Mouse (Mus musculus): ENCODE data around the gene Tunar. TPM values are rescaled to one million over a fixed set of nuclear protein-coding genes. Genes with fewer than 3 reads are reported as not detected.

The Tunar gene
- polyA plus RNA-seq, 1 experiment from 2014 or later = 0.33 TPM

DNA sequence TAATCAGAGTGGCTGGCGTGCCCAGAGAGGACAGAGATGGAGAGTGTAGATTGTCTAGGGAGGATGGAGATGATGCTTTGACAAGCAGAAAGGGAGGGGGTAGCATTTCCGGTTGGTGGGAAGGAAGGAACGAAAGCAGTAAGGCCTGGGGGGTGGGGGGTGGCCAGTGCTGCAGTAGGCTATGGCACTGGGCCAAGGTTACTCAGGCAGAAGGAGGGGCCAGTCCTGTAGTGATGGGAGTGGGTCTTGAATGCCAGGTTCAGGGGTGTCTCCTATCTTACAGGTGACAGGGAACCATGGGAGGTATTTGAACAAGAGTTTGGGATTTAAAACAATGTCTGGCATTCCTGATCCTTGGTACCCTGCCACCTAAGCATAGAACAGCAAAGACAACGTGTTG lies 13.2 kb downstream of the Tunar start:
- DNase-seq (ENCODE audit: extremely low spot score, low spot score) = no peak
- WGBS = 89% methylated on average over 4 of the region's 4 CpGs
- Histone ChIP-seq H3K36me3 (replicated peaks) (no peaks in the 10 kb centered on the region), H3K27me3 (ENCODE audit: poor library complexity, severe bottlenecking) (no peaks in the 10 kb centered on the region), H3K27ac (no peak overlapping the region), H3K9me3 (no peaks in the 10 kb centered on the region), H3K4me1 (peaks cover 10% of the 10 kb centered on the region), H3K4me3 (no peak overlapping the region)

GRCm38 (mm10) chr12:105347261-105347660 lies 13.6 kb downstream of the Tunar start:
- H3K27me3 ChIP-seq (ENCODE audit: poor library complexity, severe bottlenecking) = no peaks in the 10 kb centered on the region
- H3K27ac ChIP-seq = no peak overlapping the region
- H3K9me3 ChIP-seq = no peaks in the 10 kb centered on the region
- H3K36me3 ChIP-seq (replicated peaks) = no peaks in the 10 kb centered on the region
- WGBS = 91% methylated on average over 13 of the region's 13 CpGs
- H3K4me1 ChIP-seq = peaks cover 7% of the 10 kb centered on the region; the same call in 1 of the 2 replicates
- DNase-seq (ENCODE audit: extremely low spot score, low spot score) = no peak
- no peak overlapping the region for H3K4me3 ChIP-seq

GRCm38 (mm10) chr12:105354266-105354665 lies 20.6 kb downstream of the Tunar start:
- Histone ChIP-seq H3K27me3 (ENCODE audit: poor library complexity, severe bottlenecking) (no peaks in the 10 kb centered on the region), H3K9me3 (no peaks in the 10 kb centered on the region), H3K27ac (no peak overlapping the region), H3K4me1 (0 out of 2 replicates have a peak, but pooled peaks cover 3% of the 10 kb centered on the region), H3K4me3 (no peak overlapping the region), H3K36me3 (replicated peaks) (no peaks in the 10 kb centered on the region)
- no peak for DNase-seq (ENCODE audit: extremely low spot score, low spot score)
- WGBS = 90% methylated on average over 9 of the region's 9 CpGs

DNA sequence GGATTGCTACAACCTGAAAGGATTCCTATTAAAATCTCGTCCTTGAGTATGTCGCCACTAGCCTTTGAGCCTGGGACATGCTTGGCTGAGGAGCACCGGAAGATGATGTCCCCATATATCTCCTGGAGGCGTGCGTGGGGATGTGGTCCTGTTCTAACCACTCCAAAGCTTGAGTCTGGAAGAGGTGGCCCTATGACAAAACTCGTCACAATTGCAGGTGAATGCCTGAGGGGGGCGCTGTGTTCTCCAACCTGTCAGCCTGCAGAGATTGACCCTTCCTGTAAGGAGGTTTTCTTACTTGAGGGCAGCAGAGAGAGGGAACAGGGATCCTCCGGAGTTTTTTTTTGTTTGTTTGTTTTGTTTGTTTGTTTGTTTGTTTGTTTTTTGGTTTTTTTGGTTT lies 21.1 kb downstream of the Tunar start:
- Histone ChIP-seq H3K4me3 (no peak overlapping the region), H3K36me3 (replicated peaks) (no peaks in the 10 kb centered on the region), H3K4me1 (0 out of 2 replicates have a peak, but pooled peaks cover 3% of the 10 kb centered on the region), H3K27me3 (ENCODE audit: poor library complexity, severe bottlenecking) (no peaks in the 10 kb centered on the region), H3K27ac (no peak overlapping the region), H3K9me3 (no peaks in the 10 kb centered on the region)
- DNase-seq (ENCODE audit: extremely low spot score, low spot score) = no peak
- 88% methylated on average over 8 of the region's 8 CpGs for WGBS

DNA sequence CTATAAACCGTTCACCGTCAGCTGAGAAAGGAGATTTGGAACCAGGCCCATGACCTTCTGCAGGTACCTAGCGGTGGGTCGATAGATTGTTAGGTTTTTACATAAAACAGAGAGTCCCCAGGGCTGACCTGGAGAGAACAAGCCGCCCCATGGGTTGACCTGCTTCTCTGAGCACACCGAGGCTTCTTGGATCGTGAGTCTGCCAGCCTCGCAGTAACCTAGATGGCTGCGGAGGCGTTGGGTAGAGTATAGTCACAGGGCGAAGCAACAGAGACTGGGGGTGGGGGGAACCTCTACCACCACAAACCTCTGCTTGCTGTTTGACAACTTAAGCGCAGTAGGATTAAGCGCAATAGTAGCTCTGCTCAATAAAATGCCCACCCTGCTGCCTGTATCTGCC lies 23.1 kb downstream of the Tunar start:
- Histone ChIP-seq H3K27ac (no peak overlapping the region), H3K36me3 (replicated peaks) (no peaks in the 10 kb centered on the region), H3K4me1 (peaks cover 8% of the 10 kb centered on the region; the same call in 1 of the 2 replicates), H3K4me3 (no peak overlapping the region), H3K9me3 (no peaks in the 10 kb centered on the region), H3K27me3 (ENCODE audit: poor library complexity, severe bottlenecking) (no peaks in the 10 kb centered on the region)
- 91% methylated on average over 13 of the region's 13 CpGs for WGBS
- DNase-seq (ENCODE audit: extremely low spot score, low spot score) = no peak

GRCm38 (mm10) chr12:105363648-105364047 lies 30.0 kb downstream of the Tunar start:
- H3K9me3 ChIP-seq = no peaks in the 10 kb centered on the region
- H3K27ac ChIP-seq = no peak overlapping the region

GRCm38 (mm10) chr12:105374564-105374963 lies 40.9 kb downstream of the Tunar start:
- WGBS = 78% methylated on average over 8 of the region's 8 CpGs
- DNase-seq (ENCODE audit: extremely low spot score, low spot score) = no peak
- H3K9me3 ChIP-seq = no peaks in the 10 kb centered on the region

More at GRCm38 (mm10) chr12:105363648-105364047, 30.0 kb downstream of the Tunar start:
- no peak for DNase-seq (ENCODE audit: extremely low spot score, low spot score)
- Histone ChIP-seq H3K4me3 (no peak overlapping the region), H3K4me1 (peaks cover 13% of the 10 kb centered on the region), H3K36me3 (replicated peaks) (no peaks in the 10 kb centered on the region), H3K27me3 (ENCODE audit: poor library complexity, severe bottlenecking) (no peaks in the 10 kb centered on the region)
- whole genome bisulfite sequencing = 90% methylated on average over 2 of the region's 2 CpGs

DNA sequence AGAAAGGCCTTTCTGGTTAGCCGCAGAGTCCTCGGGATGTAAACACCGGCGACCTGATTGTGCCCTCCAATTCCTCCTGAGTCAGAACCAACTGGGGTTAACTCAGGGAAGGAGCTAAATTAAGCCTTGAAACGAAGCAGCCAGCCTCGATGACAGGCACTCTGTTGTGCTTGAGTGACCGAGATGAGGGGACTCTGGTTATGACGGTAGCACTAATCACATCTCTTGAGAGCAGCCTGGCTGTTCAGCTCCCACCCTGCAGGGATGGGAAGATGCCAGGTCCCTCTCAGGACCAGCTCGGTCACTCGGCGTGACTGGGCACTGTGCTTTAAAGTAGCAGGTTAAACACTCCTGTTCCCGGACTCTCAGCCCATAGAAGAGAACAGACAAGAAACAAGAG lies 43.3 kb downstream of the Tunar start:
- DNase-seq (ENCODE audit: extremely low spot score, low spot score) = no peak
- no peak overlapping the region for H3K4me3 ChIP-seq
- no peaks in the 10 kb centered on the region for H3K27me3 ChIP-seq (ENCODE audit: poor library complexity, severe bottlenecking)
- H3K36me3 ChIP-seq (replicated peaks) = no peaks in the 10 kb centered on the region
- 78% methylated on average over 12 of the region's 12 CpGs for WGBS
- peaks cover 11% of the 10 kb centered on the region; the same call in 1 of the 2 replicates for H3K4me1 ChIP-seq
- no peak overlapping the region for H3K27ac ChIP-seq
- no peaks in the 10 kb centered on the region for H3K9me3 ChIP-seq

More at GRCm38 (mm10) chr12:105374564-105374963, 40.9 kb downstream of the Tunar start:
- Histone ChIP-seq H3K4me1 (peaks cover 11% of the 10 kb centered on the region; the same call in 1 of the 2 replicates), H3K4me3 (no peak overlapping the region), H3K27me3 (ENCODE audit: poor library complexity, severe bottlenecking) (no peaks in the 10 kb centered on the region), H3K27ac (no peak overlapping the region), H3K36me3 (replicated peaks) (no peaks in the 10 kb centered on the region)

DNA sequence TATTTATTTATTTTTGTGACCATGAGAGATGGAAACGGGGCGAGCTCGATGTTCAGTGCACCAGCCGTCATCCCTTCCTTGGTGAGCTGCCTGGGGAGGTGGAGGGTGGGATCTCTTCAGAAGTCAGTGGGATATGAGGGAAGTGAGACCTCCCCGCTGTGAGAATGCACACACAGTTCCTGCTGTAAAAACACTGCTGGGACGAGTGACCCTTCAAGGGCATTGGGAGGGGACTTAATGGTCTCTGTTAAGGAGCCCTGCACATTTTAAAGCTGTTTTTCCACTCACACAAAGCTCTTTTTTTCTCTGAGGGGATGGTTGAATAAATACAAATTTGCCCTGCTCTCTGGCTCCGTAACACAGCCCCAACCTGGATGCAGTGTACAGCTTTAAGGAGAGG lies 49.1 kb downstream of the Tunar start:
- H3K27me3 ChIP-seq (ENCODE audit: poor library complexity, severe bottlenecking) = no peaks in the 10 kb centered on the region
- H3K27ac ChIP-seq = no peak overlapping the region
- H3K9me3 ChIP-seq = no peaks in the 10 kb centered on the region
- peaks cover 3% of the 10 kb centered on the region; the same call in 1 of the 2 replicates for H3K4me1 ChIP-seq
- no peaks in the 10 kb centered on the region for H3K36me3 ChIP-seq (replicated peaks)
- no peak overlapping the region for H3K4me3 ChIP-seq
- 75% methylated on average over 7 of the region's 7 CpGs for WGBS
- no peak for DNase-seq (ENCODE audit: extremely low spot score, low spot score)

- DNase-seq (ENCODE audit: extremely low spot score, low spot score) = no peak
- 92% methylated on average over 7 of the region's 7 CpGs for WGBS
- Histone ChIP-seq H3K9me3 (peaks cover 6% of the 10 kb centered on the region), H3K4me3 (no peak overlapping the region), H3K4me1 (peaks cover 13% of the 10 kb centered on the region), H3K27me3 (ENCODE audit: poor library complexity, severe bottlenecking) (no peaks in the 10 kb centered on the region), H3K36me3 (replicated peaks) (no peaks in the 10 kb centered on the region), H3K27ac (no peak overlapping the region)
Measured at GRCm38 (mm10) chr12:105394671-105395070, 61.0 kb downstream of the Tunar start.

DNA sequence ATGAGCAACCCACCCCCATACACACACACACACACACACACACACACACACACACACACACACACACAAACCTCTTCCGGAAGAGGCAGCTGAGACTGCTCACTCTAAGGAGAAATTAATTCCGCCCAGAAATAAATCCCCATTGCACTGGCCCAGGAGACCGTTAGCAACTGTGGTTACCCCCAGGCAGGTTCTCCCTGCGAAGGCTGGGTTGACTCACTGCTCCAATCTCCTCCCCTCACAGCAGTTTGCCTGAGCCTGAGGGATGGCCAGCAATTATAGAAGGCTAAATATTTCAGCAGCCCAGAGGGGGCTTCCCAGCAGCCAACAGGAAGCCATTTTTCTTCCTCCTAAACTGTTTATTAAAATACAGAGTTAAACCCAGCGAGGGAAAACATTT lies 64.5 kb downstream of the Tunar start:
- no peak overlapping the region for H3K27ac ChIP-seq
- no peak overlapping the region for H3K4me3 ChIP-seq
- H3K27me3 ChIP-seq (ENCODE audit: poor library complexity, severe bottlenecking) = no peaks in the 10 kb centered on the region
- DNase-seq (ENCODE audit: extremely low spot score, low spot score) = no peak
- 42% methylated on average over 5 of the region's 5 CpGs for WGBS
- H3K4me1 ChIP-seq = peaks cover 13% of the 10 kb centered on the region
- no peaks in the 10 kb centered on the region for H3K36me3 ChIP-seq (replicated peaks)
- peaks cover 11% of the 10 kb centered on the region for H3K9me3 ChIP-seq

- peaks cover 11% of the 10 kb centered on the region for H3K9me3 ChIP-seq
- H3K4me3 ChIP-seq = no peak overlapping the region
- no peak overlapping the region for H3K27ac ChIP-seq
- no peaks in the 10 kb centered on the region for H3K36me3 ChIP-seq (replicated peaks)
- 75% methylated on average over 5 of the region's 5 CpGs for WGBS
- peaks cover 7% of the 10 kb centered on the region; the same call in 1 of the 2 replicates for H3K4me1 ChIP-seq
- DNase-seq (ENCODE audit: extremely low spot score, low spot score) = no peak
- H3K27me3 ChIP-seq (ENCODE audit: poor library complexity, severe bottlenecking) = no peaks in the 10 kb centered on the region
Measured at GRCm38 (mm10) chr12:105403742-105404141, 70.1 kb downstream of the Tunar start.

DNA sequence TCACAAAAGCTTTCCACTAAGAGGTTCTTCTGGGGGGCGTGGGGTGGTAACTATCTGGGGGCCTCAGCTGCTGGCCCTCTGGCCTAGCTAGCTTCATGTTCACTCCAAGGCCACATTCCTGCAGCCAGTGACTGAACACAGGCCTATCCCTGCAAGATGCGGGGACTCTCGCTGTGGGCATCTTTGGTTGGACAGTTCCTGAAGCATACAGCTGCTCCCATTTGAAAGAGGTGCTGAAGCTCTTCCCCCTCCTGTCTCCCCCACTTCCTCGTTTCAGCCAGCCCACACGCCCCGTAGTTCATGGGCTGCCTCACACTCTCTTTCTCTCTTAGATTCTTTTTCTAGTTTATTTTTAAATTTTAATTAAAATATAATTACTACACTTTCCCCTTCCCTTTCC lies 72.3 kb downstream of the Tunar start:
- no peak overlapping the region for H3K27ac ChIP-seq
- H3K4me3 ChIP-seq = no peak overlapping the region
- 85% methylated on average over 6 of the region's 6 CpGs for WGBS
- H3K9me3 ChIP-seq = no peaks in the 10 kb centered on the region
- no peaks in the 10 kb centered on the region for H3K36me3 ChIP-seq (replicated peaks)
- no peak for DNase-seq (ENCODE audit: extremely low spot score, low spot score)
- H3K4me1 ChIP-seq = peaks cover 7% of the 10 kb centered on the region; the same call in 1 of the 2 replicates
- no peaks in the 10 kb centered on the region for H3K27me3 ChIP-seq (ENCODE audit: poor library complexity, severe bottlenecking)

DNA sequence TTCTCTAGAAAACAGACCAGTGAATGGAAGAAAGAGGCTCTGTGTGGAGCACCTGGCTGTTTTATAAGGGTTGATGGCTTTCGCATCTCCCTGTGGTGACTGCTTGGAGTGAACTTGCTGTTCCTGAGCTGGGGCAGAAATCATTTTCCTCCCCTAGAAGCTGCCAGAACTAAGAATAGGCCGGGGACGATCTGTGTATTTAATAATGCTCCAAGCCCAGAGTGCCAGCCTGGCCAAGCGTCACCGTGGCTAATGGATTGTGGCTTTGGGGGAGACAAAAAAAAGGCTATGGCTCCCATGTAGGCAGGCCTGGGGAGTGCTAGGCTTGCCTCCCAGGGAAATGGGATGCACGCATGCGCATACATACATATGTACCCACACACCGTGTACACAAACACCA lies 80.2 kb downstream of the Tunar start:
- H3K4me1 ChIP-seq = peaks cover 15% of the 10 kb centered on the region
- no peak overlapping the region for H3K27ac ChIP-seq
- H3K36me3 ChIP-seq (replicated peaks) = no peaks in the 10 kb centered on the region
- WGBS = 91% methylated on average over 8 of the region's 8 CpGs
- no peaks in the 10 kb centered on the region for H3K27me3 ChIP-seq (ENCODE audit: poor library complexity, severe bottlenecking)
- H3K4me3 ChIP-seq = no peak overlapping the region
- DNase-seq (ENCODE audit: extremely low spot score, low spot score) = no peak
- no peaks in the 10 kb centered on the region for H3K9me3 ChIP-seq

All from forebrain, embryonic 10.5 days (tissue).